Mouse (Mus musculus) frontal cortex, postnatal 25 days (tissue): Measurements from ENCODE around the gene C2cd3.

ENCODE experiments used
- DNase-seq, 2 experiments: peaks; one replicate each; pipeline ENCODE4 v3.0.0; 2022; ENCODE audit warnings: low spot score in 2 of 2

Gene C2cd3

GRCm38 (mm10) chr7:100402715-100403114, 30.7 kb downstream of the C2cd3 start:
- DNase-seq, result no peak

- DNase-seq, result no peak
Observed at GRCm38 (mm10) chr7:100407677-100408076, 35.6 kb downstream of the C2cd3 start.

GRCm38 (mm10) chr7:100408684-100409083, 36.7 kb downstream of the C2cd3 start:
- no peak for DNase-seq

GRCm38 (mm10) chr7:100425795-100426194, 53.8 kb downstream of the C2cd3 start:
- no peak for DNase-seq

- DNase-seq, result peak in 1 of 2 experiments; percentile 30
Observed at GRCm38 (mm10) chr7:100429102-100429501, 57.1 kb downstream of the C2cd3 start.

GRCm38 (mm10) chr7:100429911-100430310, 57.9 kb downstream of the C2cd3 start:
- DNase-seq, result no peak

GRCm38 (mm10) chr7:100431103-100431502, 59.1 kb downstream of the C2cd3 start:
- no peak for DNase-seq

- DNase-seq, result no peak
Observed at GRCm38 (mm10) chr7:100433295-100433694, 61.3 kb downstream of the C2cd3 start.

GRCm38 (mm10) chr7:100443728-100444127, 71.7 kb downstream of the C2cd3 start:
- DNase-seq, result no peak

- no peak for DNase-seq
Observed at GRCm38 (mm10) chr7:100446271-100446670, 74.2 kb downstream of the C2cd3 start.

- DNase-seq, result no peak
Observed at GRCm38 (mm10) chr7:100448530-100448929, 76.5 kb downstream of the C2cd3 start.

GRCm38 (mm10) chr7:100448985-100449384, 77.0 kb downstream of the C2cd3 start:
- no peak for DNase-seq

- DNase-seq, result no peak
Observed at GRCm38 (mm10) chr7:100458153-100458552, 86.1 kb downstream of the C2cd3 start.

GRCm38 (mm10) chr7:100459862-100460261, 87.8 kb downstream of the C2cd3 start:
- DNase-seq, result no peak

- peak; percentile 28 to 56 for DNase-seq
Observed at GRCm38 (mm10) chr7:100461621-100462151, 89.7 kb downstream of the C2cd3 start.

- DNase-seq, result no peak
Observed at GRCm38 (mm10) chr7:100463194-100463593, 91.2 kb downstream of the C2cd3 start.

- no peak for DNase-seq
Observed at GRCm38 (mm10) chr7:100463757-100464156, 91.7 kb downstream of the C2cd3 start.

GRCm38 (mm10) chr7:100464248-100464647, 92.2 kb downstream of the C2cd3 start:
- DNase-seq, result no peak

- DNase-seq, result no peak
Observed at GRCm38 (mm10) chr7:100465248-100465647, 93.2 kb downstream of the C2cd3 start.

GRCm38 (mm10) chr7:100465656-100466309, 93.8 kb downstream of the C2cd3 start:
- DNase-seq, result no peak

GRCm38 (mm10) chr7:100466781-100467510, 94.9 kb downstream of the C2cd3 start:
- DNase-seq, result no peak

- DNase-seq, result no peak
Observed at GRCm38 (mm10) chr7:100468761-100469160, 96.7 kb downstream of the C2cd3 start.

GRCm38 (mm10) chr7:100469502-100469901, 97.5 kb downstream of the C2cd3 start:
- no peak for DNase-seq
